Mouse (Mus musculus) heart, embryonic 11.5 days (tissue): ENCODE results near the gene Clvs2. TPM values are rescaled to one million over a fixed set of nuclear protein-coding genes. Genes with fewer than 3 reads are reported as not detected.

Experiments
- ATAC-seq: fragments of 200-750 bp; cut with Nextera tagmentation; replicated peaks from 2 replicates; pipeline ENCODE4 v1.8.0; 2017; ENCODE audit warnings: moderate library complexity; ENCODE audit not compliant: insufficient number of reproducible peaks, low FRiP score, low TSS enrichment
- H3K27ac ChIP-seq: fragments of 300-500 bp; sonication (generic); 2 replicates; pipeline ENCODE4 v1.5.1; 2014; ENCODE audit warnings: mild to moderate bottlenecking, low read depth, low read length
- H3K27me3 ChIP-seq: fragments of 300-500 bp; sonication (generic); 2 replicates; pipeline ENCODE4 v1.6.1; 2014; ENCODE audit warnings: mild to moderate bottlenecking, low read length, mixed read lengths; ENCODE audit not compliant: control insufficient read depth, insufficient read depth
- H3K36me3 ChIP-seq: fragments of 300-500 bp; sonication (generic); 2 replicates; pipeline ENCODE4 v1.6.1; 2014; ENCODE audit warnings: mild to moderate bottlenecking, low read length, moderate library complexity, mixed read lengths; ENCODE audit not compliant: control insufficient read depth, insufficient read depth
- H3K4me1 ChIP-seq: fragments of 300-500 bp; sonication (generic); 2 replicates; pipeline ENCODE4 v1.6.1; 2014; ENCODE audit warnings: low read length; ENCODE audit not compliant: control insufficient read depth, insufficient read depth
- H3K4me2 ChIP-seq: fragments of 300-500 bp; sonication (generic); 2 replicates; pipeline ENCODE4 v1.6.1; 2014; ENCODE audit warnings: mild to moderate bottlenecking, moderate library complexity
- H3K4me3 ChIP-seq: fragments of 300-500 bp; sonication (generic); 2 replicates; pipeline ENCODE4 v1.5.1; 2014; ENCODE audit warnings: low read depth, low read length
- H3K9ac ChIP-seq: fragments of 300-500 bp; sonication (generic); 2 replicates; pipeline ENCODE4 v1.6.1; 2014; ENCODE audit warnings: mild to moderate bottlenecking, low read depth, low read length, moderate library complexity
- H3K9me3 ChIP-seq: fragments of 300-500 bp; sonication (generic); replicated peaks from 2 replicates; pipeline ENCODE4 v1.6.1; 2016; ENCODE audit warnings: low read length; ENCODE audit not compliant: control insufficient read depth
- WGBS: fragments of 180-500 bp; shearing (Covaris S2); extraction: QIAGEN DNeasy Blood & Tissue Kit; methylation state at CpG from one replicate; pipeline ENCODE4 v1.1.7; 2014; ENCODE audit not compliant: insufficient replicate concordance; 5-methylcytosine and 5-hydroxymethylcytosine counted together
- polyA plus RNA-seq: library from polyadenylated mRNA; unstranded; fragments of >200 nt; fragmentation: Nextera tagmentation; extraction: Ambion mirVana; gene quantifications from 2 replicates; pipeline ENCODE4 v1.2.1, GENCODE M21; 2014

Gene Clvs2
- polyA plus RNA-seq, result 0.34 and 0.49 TPM in 2 replicates

DNA sequence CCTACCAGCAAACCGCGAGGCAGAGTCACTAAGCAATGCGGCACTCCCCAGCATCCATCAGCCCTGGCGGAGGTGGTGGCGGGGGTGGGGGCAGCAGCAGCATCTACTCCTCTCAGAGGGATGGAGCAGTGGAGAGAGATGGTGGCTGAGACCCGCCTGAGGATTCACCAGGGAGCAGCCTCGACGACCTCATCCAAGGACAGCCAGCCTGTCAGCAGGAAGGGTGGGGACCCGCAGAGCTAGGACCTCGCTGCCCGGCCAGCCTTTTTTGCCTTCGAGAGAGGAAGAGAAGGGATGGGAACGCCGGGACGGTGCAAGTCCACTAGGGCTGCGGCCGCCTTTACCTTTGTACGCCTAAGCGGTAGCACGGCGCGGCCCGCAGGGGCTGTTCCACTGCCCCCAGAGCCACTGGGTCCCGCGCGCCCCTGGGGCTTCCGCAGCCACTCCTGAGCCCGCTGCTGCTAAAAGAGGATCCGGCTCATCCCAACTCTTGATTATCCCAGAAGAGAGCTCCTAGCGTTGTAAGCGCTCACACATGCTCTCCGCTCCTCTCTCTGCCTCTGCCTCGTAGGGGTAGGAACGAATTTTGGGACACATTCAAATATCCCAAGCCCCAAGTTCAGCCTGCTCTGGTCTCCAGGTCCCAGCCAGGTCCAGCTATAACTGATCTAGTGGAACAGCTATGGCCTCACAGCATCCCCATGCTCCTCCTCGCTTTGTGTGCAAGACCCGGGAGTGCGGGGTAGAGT is at the start of gene Clvs2:
Gene Clvs2, minus strand, starts transcription at position 639 of the 749 bp plus-strand sequence.
- H3K36me3 ChIP-seq, result no peaks in the 10 kb centered on the region
- H3K4me3 ChIP-seq, result peak within 1 kb of the TSS; percentile 37
- H3K9me3 ChIP-seq, result no peaks in the 10 kb centered on the region
- H3K9ac ChIP-seq, result peak within 1 kb of the TSS; percentile 4; the same call in 1 of the 2 replicates
- H3K27me3 ChIP-seq, result peaks cover 11% of the 10 kb centered on the region; the same call in 1 of the 2 replicates
- peak within 1 kb of the TSS; percentile 76 for H3K4me2 ChIP-seq
- H3K27ac ChIP-seq, result no peak within 1 kb of the TSS
- no peaks in the 10 kb centered on the region for H3K4me1 ChIP-seq
- WGBS, result 1% methylated on average over 37 of the region's 37 CpGs
- ATAC-seq, result peak; percentile 35

DNA sequence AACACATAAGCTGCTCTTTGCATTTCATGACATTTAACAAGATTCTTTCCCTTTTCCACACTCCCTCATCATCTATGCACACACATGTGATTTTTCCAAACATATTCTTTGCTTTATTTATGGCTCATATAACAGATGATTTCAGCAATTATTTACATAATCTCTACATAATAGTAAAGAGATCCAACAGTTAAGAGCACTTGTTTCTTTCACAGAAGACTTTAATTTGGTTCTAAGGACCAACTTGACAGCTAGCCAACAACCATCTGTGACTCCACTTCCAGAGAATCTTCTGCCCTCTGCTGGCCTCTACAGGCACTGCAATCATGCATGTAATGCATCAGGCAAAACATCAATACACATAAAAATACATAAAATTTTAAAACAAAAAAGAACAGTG is 28.6 kb upstream of the Clvs2 start:
- Histone ChIP-seq H3K4me1 (no peaks in the 10 kb centered on the region), H3K4me2 (no peak overlapping the region), H3K9me3 (no peaks in the 10 kb centered on the region), H3K27ac (no peak overlapping the region), H3K36me3 (no peaks in the 10 kb centered on the region), H3K4me3 (no peak overlapping the region), H3K27me3 (no peaks in the 10 kb centered on the region), H3K9ac (no peak overlapping the region)
- no peak for ATAC-seq

DNA sequence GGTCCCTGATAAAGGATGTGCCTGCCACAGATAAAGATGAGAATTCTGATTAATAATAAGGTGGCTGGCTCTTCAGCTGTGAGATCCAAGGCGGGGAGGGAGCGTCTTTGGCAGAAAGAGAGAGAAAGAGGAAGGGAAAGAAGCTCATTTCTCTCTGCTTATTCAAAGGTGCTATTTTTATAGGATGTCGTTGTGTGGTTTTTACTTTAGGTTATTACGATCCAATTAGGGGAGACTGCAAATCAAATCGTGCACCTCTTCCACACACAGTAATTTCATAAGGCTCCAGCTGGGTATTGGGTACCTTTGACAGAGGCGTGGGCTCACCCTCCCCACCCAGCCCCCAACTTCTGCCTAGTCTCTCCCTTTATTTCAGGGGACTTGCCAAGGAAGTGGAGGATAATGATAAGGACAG is 985 bp downstream of the Clvs2 start:
- Histone ChIP-seq H3K4me1 (no peaks in the 10 kb centered on the region), H3K27me3 (peaks cover 11% of the 10 kb centered on the region; the same call in 1 of the 2 replicates), H3K36me3 (no peaks in the 10 kb centered on the region), H3K4me2 (peak overlapping the region; percentile 76; the same call in 1 of the 2 replicates), H3K4me3 (peak overlapping the region; percentile 37; the same call in 1 of the 2 replicates), H3K9ac (no peak overlapping the region), H3K9me3 (no peaks in the 10 kb centered on the region), H3K27ac (no peak overlapping the region)
- ATAC-seq, result no peak
- 15% methylated on average over 6 of the region's 6 CpGs for WGBS

DNA sequence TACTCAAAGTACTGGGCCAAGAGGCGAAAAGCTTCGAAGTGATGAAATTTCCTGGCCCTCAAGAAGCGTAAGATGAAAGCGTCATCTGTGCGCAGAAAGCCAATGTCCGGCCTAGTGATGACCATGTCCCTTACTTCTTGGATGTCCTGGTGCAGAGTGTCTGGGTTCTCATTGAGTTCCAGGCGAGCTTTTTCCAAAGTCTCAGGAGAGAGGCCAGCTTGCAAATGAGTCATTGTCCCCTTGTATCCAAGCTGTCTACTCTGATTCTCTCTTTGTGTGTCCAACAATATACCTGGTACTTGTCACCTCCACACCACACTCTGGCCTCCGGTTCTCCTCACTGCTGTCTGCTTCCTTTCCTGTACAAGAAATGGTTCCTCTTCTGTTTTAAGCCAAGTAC is 1.9 kb downstream of the Clvs2 start:
- H3K27me3 ChIP-seq, result peaks cover 11% of the 10 kb centered on the region; the same call in 1 of the 2 replicates
- H3K9me3 ChIP-seq, result no peaks in the 10 kb centered on the region
- no peaks in the 10 kb centered on the region for H3K36me3 ChIP-seq
- ATAC-seq, result no peak
- H3K4me3 ChIP-seq, result no peak overlapping the region
- no peak overlapping the region for H3K27ac ChIP-seq
- 76% methylated on average over 8 of the region's 8 CpGs for WGBS
- H3K4me2 ChIP-seq, result no peak overlapping the region
- H3K4me1 ChIP-seq, result no peaks in the 10 kb centered on the region
- H3K9ac ChIP-seq, result no peak overlapping the region

DNA sequence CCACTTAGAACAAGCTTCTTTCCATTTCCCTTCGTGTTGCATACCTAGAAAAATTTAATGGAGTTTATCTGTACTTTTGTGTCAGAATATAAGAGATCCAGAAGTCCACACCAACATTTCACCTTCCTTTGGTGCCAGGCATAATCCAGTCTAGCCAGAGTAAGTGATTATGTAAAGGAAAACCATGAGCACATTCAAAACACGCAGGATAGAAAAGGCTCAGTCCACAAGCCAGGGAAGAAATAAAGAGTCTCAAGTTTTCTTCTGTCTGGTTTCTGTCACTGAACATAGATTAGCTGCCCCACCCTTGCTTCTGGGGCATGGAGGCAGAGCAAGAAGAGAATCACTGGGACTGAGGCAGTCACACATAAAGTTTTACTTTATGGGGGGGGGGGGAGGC is 8.4 kb downstream of the Clvs2 start:
- no peak overlapping the region for H3K9ac ChIP-seq
- H3K27ac ChIP-seq, result no peak overlapping the region
- no peaks in the 10 kb centered on the region for H3K27me3 ChIP-seq
- H3K4me1 ChIP-seq, result no peaks in the 10 kb centered on the region
- no peaks in the 10 kb centered on the region for H3K9me3 ChIP-seq
- H3K4me3 ChIP-seq, result no peak overlapping the region
- WGBS, result 61% methylated on average over 2 of the region's 2 CpGs
- H3K36me3 ChIP-seq, result no peaks in the 10 kb centered on the region
- no peak for ATAC-seq
- H3K4me2 ChIP-seq, result no peak overlapping the region

DNA sequence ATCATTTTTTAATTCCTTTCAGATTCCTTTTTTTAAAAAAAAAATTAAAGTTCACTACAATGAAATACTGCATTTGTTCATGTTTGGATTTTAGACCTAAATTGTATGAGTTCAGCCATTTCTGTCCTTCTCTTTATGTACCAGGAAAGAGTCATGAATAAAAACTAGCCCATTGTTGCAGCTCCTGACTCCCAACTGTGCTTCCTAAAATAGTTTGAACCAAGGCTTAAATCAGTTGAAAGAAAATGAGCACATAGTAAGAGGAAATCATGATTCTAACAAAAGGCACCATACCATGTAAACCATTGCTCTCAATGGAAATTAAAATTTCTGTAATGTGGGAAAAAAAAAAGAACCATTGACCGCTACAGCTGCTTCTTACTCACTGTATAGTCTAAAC is 11.4 kb downstream of the Clvs2 start:
- 91% methylated on average over 1 of the region's 1 CpGs for WGBS

DNA sequence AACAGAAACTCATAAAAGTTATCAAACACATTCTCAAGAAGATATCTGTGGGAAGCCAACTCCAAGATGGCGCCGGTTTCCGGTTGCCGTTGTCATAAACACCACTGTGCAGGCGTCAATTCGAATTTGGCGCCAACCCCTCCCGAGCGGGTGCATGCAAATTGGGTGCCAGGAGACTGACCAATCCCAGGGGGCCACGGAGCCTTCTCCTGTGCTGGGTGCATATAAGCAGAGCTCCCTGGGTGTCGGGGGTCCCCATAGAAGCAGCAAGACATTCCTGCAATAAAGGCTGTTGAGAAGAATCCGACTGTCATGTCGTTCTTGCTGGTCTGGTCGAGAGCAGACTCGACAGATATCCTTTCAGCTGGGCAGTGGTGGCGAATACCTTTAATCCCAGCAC is 31.8 kb downstream of the Clvs2 start:
- H3K4me1 ChIP-seq, result no peaks in the 10 kb centered on the region
- WGBS, result 87% methylated on average over 16 of the region's 16 CpGs
- no peak overlapping the region for H3K4me3 ChIP-seq
- no peak overlapping the region for H3K27ac ChIP-seq
- H3K9ac ChIP-seq, result no peak overlapping the region
- no peaks in the 10 kb centered on the region for H3K36me3 ChIP-seq
- no peaks in the 10 kb centered on the region for H3K27me3 ChIP-seq
- no peaks in the 10 kb centered on the region for H3K9me3 ChIP-seq
- no peak overlapping the region for H3K4me2 ChIP-seq
- no peak for ATAC-seq

More for the DNA sequence above, 11.4 kb downstream of the Clvs2 start:
- no peak overlapping the region for H3K27ac ChIP-seq
- H3K9me3 ChIP-seq, result no peaks in the 10 kb centered on the region
- no peak for ATAC-seq
- no peaks in the 10 kb centered on the region for H3K27me3 ChIP-seq
- no peak overlapping the region for H3K4me2 ChIP-seq
- H3K4me1 ChIP-seq, result no peaks in the 10 kb centered on the region
- H3K4me3 ChIP-seq, result no peak overlapping the region
- H3K9ac ChIP-seq, result no peak overlapping the region
- H3K36me3 ChIP-seq, result no peaks in the 10 kb centered on the region

DNA sequence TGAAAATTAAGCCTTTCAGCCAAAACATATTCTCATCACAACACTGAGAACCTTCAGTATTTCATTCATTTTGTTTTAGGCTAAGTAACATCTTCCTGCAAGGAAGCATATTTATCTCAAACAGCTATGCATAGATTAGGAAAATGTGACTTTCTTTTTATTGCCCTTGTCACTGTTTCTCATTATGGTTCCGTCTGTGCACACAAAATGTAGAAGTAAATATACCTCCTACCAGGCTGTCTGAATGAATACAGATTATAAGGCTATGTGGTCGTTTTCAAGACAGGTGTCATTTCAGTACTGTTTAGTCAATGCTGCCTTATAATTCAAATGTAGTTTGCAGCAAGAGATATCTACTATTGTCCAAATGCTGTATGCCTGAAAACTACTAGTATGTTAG is 35.8 kb downstream of the Clvs2 start:
- no peak for ATAC-seq
- H3K4me3 ChIP-seq, result no peak overlapping the region
- H3K36me3 ChIP-seq, result no peaks in the 10 kb centered on the region
- H3K4me2 ChIP-seq, result no peak overlapping the region
- no peaks in the 10 kb centered on the region for H3K9me3 ChIP-seq
- H3K4me1 ChIP-seq, result no peaks in the 10 kb centered on the region
- H3K27ac ChIP-seq, result no peak overlapping the region
- no peak overlapping the region for H3K9ac ChIP-seq
- no peaks in the 10 kb centered on the region for H3K27me3 ChIP-seq
- 71% methylated on average over 2 of the region's 2 CpGs for WGBS

DNA sequence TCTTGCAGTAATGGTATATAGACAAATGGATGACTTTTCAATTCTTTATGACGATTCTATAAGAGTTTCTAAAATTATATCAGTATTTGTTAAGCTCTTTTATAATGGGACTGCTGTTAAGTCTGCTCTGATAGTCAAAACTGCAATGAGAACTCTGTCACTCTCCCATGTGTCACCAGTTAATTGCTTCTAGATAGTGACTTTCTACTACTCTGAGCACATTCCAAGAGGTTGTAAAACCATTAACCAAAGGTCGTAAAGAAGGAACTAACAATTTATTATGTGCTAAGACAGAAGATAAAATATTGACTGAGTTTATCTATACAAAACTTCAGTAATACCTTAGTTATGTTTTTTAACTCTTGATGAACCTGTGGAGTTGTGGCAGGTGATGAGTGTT is 37.5 kb downstream of the Clvs2 start:
- Histone ChIP-seq H3K36me3 (no peaks in the 10 kb centered on the region), H3K9me3 (no peaks in the 10 kb centered on the region), H3K9ac (no peak overlapping the region), H3K27me3 (no peaks in the 10 kb centered on the region), H3K4me2 (no peak overlapping the region), H3K4me3 (no peak overlapping the region), H3K27ac (no peak overlapping the region), H3K4me1 (no peaks in the 10 kb centered on the region)
- no peak for ATAC-seq
- WGBS, result 58% methylated on average over 2 of the region's 2 CpGs
